Mouse (Mus musculus): ENCODE data around the gene Gm20388.

The Gm20388 gene

GRCm38 (mm10) chr8:121613419-121613818 is 1702.8 kb downstream of the Gm20388 start:
- DNase-seq (ENCODE audit: low spot score), result no peak

GRCm38 (mm10) chr8:121619401-121619995 is 1708.9 kb downstream of the Gm20388 start:
- DNase-seq (ENCODE audit: low spot score), result no peak

- DNase-seq (ENCODE audit: low spot score), result no peak
These were observed 1710.3 kb downstream of the Gm20388 start for GRCm38 (mm10) chr8:121620801-121621516.

GRCm38 (mm10) chr8:121621879-121622278 is 1711.2 kb downstream of the Gm20388 start:
- DNase-seq (ENCODE audit: low spot score), result no peak

GRCm38 (mm10) chr8:121623043-121623442 is 1712.4 kb downstream of the Gm20388 start:
- DNase-seq (ENCODE audit: low spot score), result no peak

- DNase-seq (ENCODE audit: low spot score), result no peak
These were observed 1718.0 kb downstream of the Gm20388 start for GRCm38 (mm10) chr8:121628681-121629080.

GRCm38 (mm10) chr8:121631645-121632071 is 1721.0 kb downstream of the Gm20388 start:
- DNase-seq (ENCODE audit: low spot score), result no peak

GRCm38 (mm10) chr8:121632401-121632800 is 1721.8 kb downstream of the Gm20388 start:
- no peak for DNase-seq (ENCODE audit: low spot score)

- no peak for DNase-seq (ENCODE audit: low spot score)
These were observed 1724.9 kb downstream of the Gm20388 start for GRCm38 (mm10) chr8:121635534-121635933.

GRCm38 (mm10) chr8:121636180-121636579 is 1725.5 kb downstream of the Gm20388 start:
- DNase-seq (ENCODE audit: low spot score), result no peak

- no peak for DNase-seq (ENCODE audit: low spot score)
These were observed 1732.2 kb downstream of the Gm20388 start for GRCm38 (mm10) chr8:121642804-121643203.

- DNase-seq (ENCODE audit: low spot score), result no peak
These were observed 1732.7 kb downstream of the Gm20388 start for GRCm38 (mm10) chr8:121643384-121643783.

GRCm38 (mm10) chr8:121647511-121648215 is 1737.0 kb downstream of the Gm20388 start:
- DNase-seq (ENCODE audit: low spot score), result no peak

- no peak for DNase-seq (ENCODE audit: low spot score)
These were observed 1737.8 kb downstream of the Gm20388 start for GRCm38 (mm10) chr8:121648451-121648850.

- no peak for DNase-seq (ENCODE audit: low spot score)
These were observed 1738.8 kb downstream of the Gm20388 start for GRCm38 (mm10) chr8:121649423-121649822.

- no peak for DNase-seq (ENCODE audit: low spot score)
These were observed 1739.3 kb downstream of the Gm20388 start for GRCm38 (mm10) chr8:121649904-121650303.

GRCm38 (mm10) chr8:121650389-121651307 is 1740.0 kb downstream of the Gm20388 start:
- DNase-seq (ENCODE audit: low spot score), result no peak

- no peak for DNase-seq (ENCODE audit: low spot score)
These were observed 1740.8 kb downstream of the Gm20388 start for GRCm38 (mm10) chr8:121651308-121651873.

GRCm38 (mm10) chr8:121651874-121652361 is 1741.3 kb downstream of the Gm20388 start:
- DNase-seq (ENCODE audit: low spot score), result peak; percentile 58

- DNase-seq (ENCODE audit: low spot score), result peak; percentile 98
These were observed 1742.2 kb downstream of the Gm20388 start, which contains the start of gene Zcchc14 for GRCm38 (mm10) chr8:121652774-121653323. Gene Zcchc14, minus strand, starts transcription at chr8:121652901.
